Mouse (Mus musculus) B cell, adult 2 months (primary cell): Measurements from ENCODE around the gene Chn1.

Experiments used
- DNase-seq, 2 experiments: peaks; one replicate each; pipeline ENCODE4 v3.0.0; 2022

Gene Chn1

GRCm38 (mm10) chr2:73618486-73619052 lies 156.6 kb downstream of the Chn1 start:
- no peak for DNase-seq

GRCm38 (mm10) chr2:73616434-73617057 lies 158.6 kb downstream of the Chn1 start:
- DNase-seq = no peak

DNA sequence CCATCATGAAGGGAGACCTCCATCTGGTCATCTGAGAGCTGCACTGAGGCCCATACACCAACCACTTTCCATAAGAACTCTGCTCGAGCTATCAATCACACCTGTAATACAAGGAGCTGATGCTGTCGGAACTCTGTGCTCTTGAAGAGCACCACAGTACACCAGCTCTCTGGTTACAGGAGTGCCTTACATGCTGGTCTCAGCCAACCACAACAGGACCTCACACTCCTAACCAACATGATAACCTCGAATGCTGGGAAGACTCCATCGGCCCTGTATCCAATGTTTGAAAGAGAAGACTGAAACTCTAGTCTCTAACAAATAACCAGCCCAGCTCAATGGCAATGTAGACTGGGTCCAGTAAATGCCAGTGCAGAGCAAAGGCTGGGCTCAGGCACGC lies 159.7 kb downstream of the Chn1 start:
- no peak for DNase-seq

DNA sequence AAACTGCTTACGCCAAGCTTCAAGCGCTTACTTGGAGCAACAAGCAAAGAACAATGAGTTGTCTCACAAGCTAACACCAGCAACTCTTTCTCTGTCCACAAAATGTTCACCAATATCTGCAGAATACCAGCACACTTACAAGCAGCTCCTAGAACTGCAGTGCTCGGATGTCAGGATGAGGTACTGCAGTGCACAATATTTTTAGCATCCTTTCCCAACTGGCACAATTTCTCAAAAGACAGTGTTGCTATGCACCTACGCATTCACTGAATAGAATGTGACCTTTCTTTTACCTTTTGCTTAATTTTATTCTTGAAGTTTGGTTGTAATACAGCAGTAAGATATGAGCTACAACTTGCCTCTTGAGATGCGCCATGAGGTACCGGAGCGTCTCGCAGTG lies 160.8 kb downstream of the Chn1 start:
- no peak for DNase-seq

DNA sequence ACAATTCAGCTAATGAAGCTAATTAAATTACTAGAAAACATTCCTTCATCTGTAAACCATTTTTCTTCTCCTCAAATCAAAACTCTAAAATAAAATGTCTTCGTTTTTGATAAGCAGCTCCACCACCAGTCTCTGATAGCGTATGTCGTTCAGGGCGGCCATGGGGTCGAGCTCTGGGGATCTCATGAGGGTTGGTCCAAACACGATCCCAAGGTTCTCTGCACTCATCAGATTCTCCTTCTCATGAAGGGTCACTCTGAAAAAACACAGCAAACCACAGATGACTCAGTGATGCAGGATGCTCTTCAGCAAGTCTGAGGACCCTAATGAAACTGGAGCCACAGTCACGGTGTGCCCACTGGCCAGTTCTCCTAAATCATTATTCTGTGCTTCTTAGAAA lies 162.2 kb downstream of the Chn1 start:
- DNase-seq = no peak

DNA sequence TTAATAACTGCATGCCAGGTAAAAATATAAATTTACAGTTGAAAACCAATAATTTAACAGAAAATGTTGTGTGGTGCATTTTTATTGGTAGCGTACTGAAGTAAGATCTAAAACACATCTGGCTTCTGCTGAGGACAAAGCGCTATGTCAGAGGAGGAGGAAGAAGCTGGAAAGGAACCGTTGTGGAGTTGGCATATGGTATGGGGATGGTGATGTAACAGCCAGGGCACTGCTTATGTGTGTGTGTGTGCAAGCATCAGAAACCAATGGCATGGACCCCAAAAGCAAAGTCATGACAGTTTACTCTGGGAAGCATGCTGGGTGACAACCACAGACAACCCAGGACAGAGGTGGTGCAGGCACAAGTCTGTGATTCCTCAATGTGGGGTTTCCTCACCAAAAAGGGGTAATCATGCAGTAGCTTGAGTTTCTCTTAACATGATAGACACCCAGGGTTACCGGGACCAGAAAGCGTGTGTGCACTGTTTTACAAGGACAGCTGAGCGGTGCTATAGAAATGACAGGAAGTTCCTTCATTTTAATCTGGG lies 162.7 kb downstream of the Chn1 start:
- no peak for DNase-seq

DNA sequence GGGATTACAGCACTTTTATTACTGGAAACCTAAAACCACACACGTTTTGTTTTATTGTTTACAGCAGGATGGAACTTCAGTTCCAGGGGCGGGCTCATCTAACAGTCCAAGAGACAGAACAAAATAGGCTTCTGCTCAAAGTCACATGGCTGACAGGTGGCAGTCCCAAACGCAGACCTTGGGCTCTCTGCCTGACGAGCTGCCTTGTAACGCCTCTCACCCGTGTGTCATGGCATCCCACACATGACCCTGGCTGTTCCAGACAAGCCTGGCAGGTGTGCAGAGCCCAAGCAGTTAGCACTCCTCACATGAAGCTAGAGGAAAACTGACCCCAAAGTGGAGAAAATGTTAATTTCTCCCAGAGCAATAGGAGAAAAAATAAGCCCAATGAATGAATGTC lies 163.3 kb downstream of the Chn1 start:
- DNase-seq = no peak

GRCm38 (mm10) chr2:73609724-73610210 lies 165.4 kb downstream of the Chn1 start:
- no peak for DNase-seq

DNA sequence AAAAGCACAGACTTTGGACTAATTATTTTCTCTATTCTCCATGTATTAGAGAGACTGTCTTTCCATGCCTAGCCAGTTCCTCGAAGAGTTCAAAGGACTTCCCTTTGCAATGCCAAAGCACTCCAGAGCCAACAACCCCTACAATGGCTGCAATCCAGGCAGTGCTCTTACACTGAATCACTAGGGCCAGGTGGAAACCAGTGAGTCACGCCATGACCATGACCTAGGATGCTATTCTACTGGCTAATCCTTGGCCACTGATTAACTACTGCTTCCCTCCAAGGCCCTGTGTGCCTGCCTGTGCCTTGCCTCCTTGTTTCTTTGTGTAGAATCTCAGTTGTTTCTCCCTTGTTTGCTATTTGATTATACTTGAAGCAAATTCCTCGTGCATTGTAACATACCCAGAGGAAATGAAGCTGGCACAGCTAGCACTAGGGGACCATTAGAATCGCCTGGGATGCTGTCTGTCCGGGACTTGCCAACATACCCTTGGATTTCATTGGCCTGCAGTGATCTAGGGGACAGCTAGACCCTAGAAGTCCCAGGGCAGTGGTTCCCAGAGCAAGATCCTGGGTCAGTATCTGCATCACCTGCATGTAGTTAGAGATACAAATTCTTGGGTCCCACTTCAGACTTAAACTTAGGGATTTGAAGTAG lies 166.0 kb downstream of the Chn1 start:
- DNase-seq = no peak

GRCm38 (mm10) chr2:73608391-73608790 lies 166.8 kb downstream of the Chn1 start:
- DNase-seq = no peak

DNA sequence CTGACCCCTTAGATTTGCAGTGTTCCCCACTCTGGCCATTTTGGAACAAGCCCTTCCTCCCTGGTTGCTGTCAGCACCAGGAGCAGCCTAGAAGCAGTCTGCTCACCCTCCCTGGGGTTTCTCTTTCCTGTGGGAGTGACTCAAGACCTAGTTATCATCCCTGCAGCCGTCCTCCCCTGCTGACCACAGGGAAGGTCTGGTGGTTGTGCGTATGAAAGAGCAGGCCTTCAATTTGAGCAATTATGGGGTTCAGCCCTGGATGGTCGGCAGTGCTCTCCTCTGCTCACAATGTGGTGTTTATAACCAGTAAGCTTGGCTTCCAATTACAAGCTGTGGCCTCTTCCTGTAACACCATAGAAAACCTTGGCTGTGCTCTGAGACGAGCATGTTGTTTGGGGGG lies 167.5 kb downstream of the Chn1 start:
- no peak for DNase-seq

DNA sequence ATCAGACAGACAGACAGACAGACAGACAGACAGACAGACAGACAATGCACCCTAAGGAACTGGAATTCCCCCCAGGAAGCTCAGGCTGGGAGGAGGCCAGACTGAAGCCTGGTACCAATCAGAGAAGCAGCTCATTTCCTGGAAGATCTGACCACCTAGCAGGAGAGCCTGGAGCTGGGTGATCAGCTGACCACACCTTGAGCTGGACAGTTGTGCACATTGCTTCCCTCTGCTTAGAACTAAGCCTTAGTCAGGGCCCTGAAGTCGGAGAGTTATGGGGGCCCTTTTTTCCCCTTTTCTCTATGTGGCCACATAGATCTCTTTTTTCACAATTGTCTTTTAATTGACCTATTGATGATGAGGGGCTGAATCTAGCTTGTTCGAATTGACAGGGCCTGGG lies 168.0 kb downstream of the Chn1 start:
- no peak for DNase-seq

DNA sequence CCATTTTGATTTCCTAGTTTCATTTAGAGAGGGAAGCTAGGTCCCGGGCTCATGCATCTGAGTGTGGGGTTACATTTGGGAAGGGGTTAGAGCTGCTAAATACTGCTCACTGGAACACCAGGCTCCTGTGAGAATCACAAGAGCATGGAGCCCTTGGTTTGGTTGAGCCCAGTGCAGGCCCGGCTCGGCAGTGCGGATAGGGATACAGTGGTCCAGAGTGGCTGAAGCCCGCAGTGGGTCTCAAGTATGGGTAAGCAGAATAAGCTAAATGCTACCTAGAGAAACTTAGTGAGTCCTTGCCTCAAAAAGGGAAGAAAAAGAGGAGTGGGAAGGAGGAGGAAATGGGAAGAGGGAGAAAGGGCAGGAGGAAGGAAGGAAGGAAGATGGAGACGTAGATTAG lies 168.5 kb downstream of the Chn1 start:
- no peak for DNase-seq

- DNase-seq = no peak
Measured at GRCm38 (mm10) chr2:73605077-73605476, 170.1 kb downstream of the Chn1 start.

- no peak for DNase-seq
Measured at GRCm38 (mm10) chr2:73604579-73604978, 170.6 kb downstream of the Chn1 start.

DNA sequence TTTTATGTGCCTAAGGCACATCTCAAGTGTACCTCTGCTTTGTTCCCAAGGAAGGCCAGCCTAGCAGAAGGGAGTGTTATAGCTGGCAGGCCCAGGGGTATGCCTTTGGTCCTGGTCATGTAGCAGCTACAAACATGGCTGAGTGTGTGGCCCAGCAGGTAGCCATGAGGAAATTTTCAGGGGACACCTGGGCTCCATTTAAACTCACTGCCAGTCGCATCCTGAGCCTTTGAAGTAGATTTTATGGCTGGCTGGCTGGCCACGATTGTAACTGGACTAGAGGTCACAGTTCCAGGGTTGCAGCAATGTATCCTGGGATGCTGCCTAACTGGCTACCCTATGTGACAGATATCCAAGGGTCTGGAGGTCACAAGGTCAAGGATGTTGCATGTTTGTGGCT lies 174.5 kb downstream of the Chn1 start:
- no peak for DNase-seq

- DNase-seq = no peak
Measured at GRCm38 (mm10) chr2:73597772-73598171, 177.4 kb downstream of the Chn1 start.

- DNase-seq = no peak
Measured at GRCm38 (mm10) chr2:73596786-73597185, 178.4 kb downstream of the Chn1 start.

- no peak for DNase-seq
Measured at GRCm38 (mm10) chr2:73596326-73596725, 178.8 kb downstream of the Chn1 start.

- DNase-seq = no peak
Measured at GRCm38 (mm10) chr2:73593101-73593439, 182.1 kb downstream of the Chn1 start.

DNA sequence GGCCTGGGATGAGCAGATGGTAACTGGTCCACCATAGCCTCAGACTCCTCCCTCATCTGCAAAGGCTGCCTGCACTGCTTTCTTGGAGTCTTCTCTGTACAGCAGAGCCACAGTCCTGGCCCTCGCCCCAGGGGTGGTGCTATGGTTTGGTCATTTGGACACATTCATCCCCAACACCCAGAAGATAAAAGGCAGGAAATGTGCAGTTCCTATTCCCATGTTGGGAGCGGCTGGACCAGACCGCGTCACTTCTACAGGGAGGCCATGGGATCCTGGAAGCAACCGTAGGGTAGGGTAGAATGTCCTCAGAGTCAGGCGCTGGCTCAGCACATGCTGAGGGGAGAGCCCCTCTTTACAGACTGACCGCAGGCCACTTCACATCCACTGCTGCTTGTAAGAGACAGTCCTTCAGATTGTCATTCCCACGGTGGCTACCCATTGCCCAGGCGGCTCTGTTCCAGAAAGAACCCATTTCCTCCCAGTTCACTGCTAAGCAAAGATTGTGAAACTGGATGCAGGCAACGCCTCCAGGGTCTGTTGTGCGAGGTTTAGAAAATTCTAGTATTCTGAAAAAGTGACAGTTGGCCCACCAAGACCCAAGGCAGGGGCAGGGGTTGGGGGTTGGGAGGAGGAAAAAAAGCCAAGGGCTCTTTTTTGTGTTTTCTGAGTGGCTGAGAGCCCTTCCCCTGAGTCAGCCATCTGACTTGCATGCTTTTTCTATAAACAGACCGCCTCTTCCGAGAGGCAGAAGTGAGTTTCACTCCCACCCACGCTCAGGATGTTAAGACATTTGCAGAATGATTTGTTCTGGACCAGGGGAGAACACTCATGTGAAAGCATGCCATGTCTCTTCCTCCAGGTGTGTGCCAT lies 182.7 kb downstream of the Chn1 start:
- no peak for DNase-seq

- DNase-seq = no peak
Measured at GRCm38 (mm10) chr2:73591246-73591645, 183.9 kb downstream of the Chn1 start.

DNA sequence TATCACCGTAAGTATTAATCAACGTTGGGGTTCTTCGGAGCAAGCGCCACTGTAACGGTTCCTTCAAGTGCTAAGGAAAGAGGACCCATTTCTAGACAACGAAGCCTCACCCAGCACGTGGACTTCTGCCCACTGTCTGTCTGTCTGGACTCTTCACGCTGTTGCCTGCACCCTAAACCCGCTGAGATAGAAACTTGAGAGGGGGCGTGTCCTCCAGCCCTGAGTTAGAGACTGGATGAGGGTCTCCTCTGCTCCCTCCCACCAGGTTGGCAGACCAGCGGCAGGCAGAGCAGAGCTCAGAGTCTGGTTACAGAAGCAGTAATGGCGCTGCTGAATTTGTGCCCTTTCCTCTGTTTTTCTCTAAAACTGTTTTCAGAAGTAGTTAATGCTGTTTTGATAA lies 185.0 kb downstream of the Chn1 start:
- no peak for DNase-seq
